Mouse (Mus musculus): ENCODE results near the gene Rps4x.

Gene Rps4x

DNA sequence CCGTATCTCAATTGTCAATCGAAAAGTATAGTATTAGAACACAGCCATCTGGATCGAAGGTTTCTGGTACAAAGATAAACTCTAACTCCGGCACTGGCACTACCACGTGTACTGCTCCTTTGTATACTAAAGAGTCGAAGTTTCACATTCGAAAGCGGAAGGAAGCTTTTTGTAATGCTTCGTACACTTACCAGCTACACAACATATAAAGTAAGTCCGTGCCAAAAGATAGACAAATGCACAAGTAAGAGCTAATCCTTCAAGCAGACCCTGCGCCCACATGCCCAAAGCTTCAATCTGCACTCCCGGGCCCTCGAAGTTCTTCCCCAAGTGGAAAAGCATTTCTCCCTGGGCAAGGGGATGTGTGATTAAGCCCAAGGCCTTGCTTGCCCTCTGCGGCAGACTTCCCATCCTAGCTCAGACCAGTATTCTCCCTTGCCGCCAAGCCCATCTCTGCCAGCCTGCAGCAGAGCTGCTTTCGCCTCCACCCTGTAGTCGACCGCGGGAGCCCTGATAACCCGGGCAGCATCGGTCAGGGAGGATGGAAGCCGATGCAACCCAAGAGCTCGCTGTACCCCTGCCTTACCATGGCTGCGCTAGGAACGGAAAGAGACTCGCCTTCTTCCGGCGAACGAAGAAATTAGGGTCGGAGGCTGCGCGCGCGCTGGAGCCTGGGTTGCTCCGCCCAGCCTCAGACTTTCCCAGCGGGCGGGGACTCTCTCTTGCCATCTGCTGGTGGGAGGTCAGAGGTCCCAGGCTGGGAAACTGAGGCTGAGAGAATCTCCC, at the start of gene Rps4x:
TSS of gene Rps4x (minus strand) at position 683 of the 786 bp plus-strand sequence.
- peak; percentile 78 for DNase-seq

DNA sequence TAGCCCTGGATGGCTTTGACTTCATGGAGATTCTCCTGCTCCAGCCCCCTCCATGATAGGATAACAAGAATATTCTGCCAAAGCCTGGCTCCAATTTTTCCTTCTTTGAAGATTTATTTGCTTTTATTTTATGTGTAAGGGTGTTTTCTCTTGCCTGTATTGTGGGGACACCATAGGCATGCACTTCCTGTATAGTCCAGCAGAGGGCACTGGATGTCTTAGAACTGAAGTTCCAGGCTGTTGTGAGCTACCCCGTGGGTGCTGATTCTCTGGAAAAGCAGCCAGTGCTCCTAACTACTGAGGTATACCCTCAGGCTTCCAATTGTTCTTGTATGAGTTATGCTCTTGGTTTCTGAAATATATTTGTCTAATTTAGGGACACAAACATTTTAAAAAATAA, 29.9 kb upstream of the Rps4x start:
- DNase-seq, result peak; percentile 25

DNA sequence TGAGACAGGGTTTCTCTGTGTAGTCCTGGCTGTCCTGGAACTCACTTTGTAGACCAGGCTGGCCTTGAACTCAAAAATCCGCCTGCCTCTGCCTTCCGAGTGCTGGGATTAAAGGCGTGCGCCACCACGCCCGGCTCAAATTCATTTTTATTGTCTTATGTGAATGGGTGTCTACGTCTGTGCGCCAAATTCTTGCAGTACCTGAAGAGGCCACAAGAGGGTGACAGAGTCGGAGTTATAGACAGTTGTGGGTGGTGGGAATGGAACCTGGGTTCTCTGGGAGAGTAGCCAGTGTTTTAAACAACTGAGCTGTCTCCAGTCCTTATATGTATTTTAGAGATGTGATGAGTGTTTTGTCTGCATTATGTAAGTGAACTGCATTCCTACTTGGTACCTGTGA, 26.2 kb upstream of the Rps4x start:
- peak; percentile 1 for DNase-seq

DNA sequence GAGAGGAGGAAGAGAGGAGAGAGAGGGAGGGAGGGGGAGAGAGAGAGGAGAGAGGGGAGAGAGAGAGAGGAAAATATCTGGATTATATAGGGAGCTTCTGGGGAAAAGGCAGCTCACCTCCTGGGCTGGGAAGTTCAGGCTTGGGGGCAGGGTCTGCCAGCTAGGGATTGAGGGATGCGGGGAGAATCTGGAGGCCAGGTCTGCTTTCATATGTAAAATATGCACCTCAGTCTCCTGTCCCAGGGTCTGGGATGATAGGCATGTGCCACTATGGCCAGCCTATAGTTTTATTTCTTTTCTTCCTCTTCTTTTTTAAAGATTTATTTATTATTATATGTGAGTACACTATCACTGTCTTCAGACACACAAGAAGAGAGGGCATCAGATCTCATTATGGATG, 1.6 kb upstream of the Rps4x start:
- DNase-seq, result no peak

DNA sequence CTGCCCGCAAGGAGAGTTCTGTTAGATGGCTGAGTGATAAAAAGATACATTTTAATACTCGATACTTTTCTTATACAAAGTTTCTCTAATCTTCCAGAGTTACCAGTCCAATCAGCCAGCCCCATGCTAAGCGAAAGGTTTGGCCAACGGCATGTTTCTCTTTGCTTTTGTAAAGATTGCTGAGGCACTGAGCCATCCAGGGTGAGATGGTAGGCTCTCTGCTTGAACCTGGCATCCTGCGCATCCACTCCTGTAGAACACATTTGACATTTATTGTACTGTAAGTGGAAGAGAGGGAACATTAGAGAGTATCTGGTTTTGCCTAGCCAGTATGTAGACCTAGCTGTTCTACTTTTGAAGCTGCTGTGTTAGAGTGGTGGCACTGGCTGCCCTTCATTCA, 387 bp upstream of the Rps4x start:
- no peak for DNase-seq

DNA sequence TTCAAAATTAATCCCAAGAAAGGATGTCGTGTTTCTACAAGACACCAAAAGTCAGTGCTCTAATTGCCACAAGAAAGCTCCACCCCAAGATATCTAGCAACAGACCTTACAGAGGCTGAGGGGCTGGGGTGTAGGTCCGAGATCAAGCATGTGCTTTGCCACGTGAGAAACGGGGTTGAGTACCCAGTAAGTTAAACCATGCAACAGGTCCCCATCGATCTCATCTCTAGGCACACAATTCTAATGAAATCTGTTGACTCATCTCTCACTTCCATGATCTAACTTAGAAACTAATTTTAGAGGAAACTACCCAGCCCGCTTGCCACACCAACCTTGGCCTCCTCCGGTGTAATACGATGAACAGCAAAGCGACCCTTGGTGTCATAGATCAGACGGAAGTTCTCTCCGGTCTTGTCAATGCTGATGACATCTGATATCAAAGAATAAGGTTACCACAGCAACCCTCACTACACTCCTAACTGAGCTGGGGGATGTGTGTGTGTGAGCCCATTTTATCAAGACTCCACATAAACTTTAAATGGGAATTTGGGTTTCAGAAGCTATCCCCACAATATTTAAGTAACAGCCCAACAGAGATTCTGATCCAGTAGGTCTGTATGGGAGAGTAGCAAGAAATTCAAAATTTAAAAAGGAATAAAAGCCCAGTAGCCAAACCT, 2.0 kb downstream of the Rps4x start:
- no peak for DNase-seq

DNA sequence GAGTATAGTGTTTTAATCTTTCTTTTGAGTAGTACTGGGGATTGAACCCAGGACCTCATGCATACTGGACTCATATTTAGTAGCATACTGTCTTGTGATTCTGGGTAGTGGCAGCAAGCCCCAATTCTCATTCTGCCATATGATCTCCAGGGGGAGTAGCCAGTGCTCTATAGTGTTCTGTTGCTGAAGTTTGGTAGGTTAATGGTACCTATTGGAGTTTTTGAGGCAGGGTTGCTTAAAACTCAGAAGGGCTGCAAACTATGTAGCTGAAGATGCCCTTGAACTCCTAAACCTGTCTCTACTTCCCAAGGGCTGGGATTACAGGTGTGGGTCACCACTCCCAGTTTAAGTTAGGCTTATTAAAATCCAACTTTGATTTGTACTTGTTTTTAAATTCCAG, 6.6 kb downstream of the Rps4x start:
- DNase-seq, result no peak

DNA sequence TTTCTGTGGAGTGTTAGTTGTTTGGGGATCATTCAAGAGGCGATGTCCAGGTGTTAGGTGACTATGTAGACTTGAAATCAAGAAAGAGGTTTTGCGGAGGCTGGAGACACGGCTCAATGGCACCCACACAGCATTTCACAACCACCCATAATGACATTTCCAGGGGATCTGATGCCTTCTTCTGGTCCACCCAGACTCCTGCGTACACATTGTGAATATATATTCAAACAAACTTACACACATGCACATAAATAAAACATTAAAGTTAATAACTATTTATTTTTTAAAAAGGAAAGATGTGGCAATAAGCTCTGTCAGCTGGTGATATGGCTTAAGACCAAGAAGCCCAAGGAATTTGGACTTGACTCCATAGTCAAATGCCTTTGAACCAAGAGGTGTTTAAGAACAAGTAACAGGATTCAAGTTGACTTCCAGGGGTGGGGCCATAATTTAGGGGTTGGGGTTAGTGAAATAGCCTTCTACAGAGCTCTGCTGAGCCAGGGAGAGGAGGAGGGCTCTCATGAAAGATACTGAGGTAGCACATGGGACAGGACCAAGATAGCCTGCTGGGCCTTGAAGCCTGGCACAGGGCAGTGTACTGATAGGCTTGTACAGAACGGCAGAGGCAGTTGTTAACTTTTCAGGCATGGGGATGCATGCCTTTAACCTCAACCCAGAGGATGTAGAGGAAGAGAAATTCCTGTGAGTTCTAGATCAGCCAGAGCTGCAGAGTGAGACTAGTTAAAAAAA, 13.5 kb downstream of the Rps4x start:
- DNase-seq, result no peak

DNA sequence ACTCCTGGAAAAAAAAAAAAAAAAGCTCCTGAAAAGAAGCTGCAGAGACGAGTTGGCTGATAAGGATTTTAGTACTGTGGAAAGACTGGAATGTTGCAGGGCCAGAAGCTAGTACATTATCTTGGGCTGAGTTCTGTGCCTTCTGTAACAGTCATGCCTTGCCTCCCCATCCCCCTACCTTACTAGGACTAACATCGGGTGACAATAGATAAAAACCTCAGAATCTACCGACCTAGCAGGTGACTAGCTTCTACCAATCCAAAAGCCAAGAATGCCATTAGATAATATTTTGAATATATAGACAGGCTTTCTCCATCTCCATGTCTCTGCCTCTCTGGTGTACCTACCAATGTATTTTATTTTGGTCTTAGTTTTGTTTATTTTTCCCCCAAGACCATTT, 18.3 kb downstream of the Rps4x start:
- DNase-seq, result no peak

DNA sequence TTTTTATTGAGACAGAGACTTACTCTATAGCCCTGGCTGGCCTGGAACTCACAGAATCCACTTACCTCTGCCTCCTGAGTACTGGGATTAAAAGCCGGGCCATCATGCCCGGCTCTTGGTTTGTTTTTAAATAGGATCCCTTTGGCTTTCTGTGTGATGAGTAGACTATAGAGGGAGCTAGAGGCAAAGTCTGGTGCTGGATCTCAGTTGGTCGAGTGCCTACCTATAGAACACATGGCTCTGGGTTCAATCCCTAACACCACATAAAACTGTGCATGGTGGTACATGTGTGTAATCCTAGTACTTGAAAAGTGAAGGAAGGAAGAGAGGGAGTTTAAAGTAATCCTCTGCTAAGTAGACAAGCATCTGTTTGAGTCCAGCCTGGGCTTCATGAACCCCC, 19.1 kb downstream of the Rps4x start:
- no peak for DNase-seq

DNA sequence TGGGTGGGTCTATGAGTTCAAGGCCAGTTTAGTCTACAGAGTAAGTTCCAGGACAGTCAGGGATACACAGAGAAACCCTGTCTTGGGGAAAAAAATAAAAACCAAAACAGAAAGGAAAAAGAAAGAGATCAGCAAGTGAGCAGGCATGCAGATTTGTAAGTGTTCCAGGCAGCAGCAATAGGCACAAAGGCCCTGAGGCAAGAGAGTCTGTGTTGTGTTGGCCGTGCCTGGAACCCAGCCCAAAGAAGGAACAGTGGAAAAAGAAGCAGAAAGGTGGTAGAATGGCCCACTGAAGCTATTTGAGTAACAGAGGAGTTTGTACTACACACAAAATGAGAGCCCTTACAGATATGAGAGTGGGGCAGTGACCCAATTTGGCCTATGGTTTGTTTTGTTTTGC, 19.5 kb downstream of the Rps4x start:
- DNase-seq, result no peak

DNA sequence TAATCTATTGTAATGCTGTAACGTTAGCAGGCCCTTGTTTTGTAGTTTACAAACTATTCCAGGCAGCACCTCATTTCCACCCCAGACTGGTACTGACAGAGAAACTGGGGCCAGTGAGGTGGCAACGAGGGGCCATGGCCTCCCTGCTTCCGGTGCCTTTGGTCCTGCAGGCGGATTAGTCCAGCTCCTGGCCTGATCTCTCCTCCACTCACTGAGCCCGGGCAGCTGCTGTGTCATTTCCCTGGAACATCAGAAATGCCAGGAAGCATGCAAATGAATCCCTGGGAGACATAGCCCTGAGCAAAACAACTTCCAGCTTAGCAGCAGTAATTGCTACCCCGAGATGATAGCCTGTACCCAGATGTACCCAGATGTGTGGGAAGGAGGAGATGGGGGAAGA, 22.2 kb downstream of the Rps4x start:
- no peak for DNase-seq

DNA sequence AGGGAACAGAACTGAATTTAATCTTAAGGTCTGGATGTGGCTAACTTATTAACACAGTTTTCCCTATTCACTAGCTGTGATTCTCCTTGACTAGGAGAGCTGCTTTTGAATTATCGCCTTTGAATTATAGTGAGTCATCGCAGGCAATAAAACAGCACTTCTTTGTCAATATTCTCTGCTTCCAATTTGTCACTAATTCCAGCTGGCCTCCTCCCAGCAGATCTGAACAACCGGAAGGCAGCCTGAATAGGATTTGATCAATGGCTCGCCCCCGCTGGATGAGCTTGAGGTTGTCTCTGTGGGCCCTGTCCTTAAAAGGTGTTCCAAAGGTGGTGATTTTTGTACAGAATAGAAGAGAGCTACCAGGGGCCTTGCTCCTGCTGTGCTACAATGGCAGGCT, 22.7 kb downstream of the Rps4x start:
- no peak for DNase-seq

DNA sequence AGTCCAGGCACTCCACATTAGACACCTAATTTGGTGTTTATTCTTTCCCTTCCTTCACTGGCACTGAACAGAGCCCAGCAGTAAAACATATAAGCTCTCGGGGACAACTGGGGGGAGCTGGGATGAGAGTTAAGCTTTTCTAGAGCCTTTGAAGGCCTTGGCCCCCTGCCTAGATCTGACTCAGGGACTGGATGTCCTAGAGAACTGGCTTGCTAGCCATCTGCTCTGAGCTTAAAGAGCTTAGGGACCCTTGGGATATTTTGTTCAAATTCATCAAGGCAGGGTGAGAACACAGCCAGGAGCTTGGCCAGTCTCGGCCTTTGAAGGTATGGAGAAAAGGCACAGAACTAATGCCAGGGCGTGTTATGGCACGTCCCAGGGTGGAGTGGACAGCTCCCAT, 25.7 kb downstream of the Rps4x start:
- no peak for DNase-seq

DNA sequence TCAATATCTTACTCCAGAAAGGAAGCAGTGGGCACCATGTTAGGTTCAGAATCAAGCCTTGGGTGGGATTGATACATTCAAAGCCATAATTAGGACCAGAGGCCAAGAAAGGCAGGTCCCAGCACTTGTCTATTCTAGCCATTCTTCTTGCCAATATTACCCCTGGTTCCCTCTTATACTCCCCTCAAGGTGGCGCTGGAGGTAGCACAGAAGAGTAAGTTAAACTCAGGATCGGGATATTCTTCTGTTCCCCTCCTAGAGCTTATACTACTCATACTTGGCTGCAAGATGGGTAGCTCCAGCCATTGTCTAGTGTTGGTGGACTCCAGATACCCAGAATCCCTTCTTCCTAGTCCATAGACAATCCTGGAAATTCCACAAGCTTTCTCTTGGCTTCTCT, 26.1 kb downstream of the Rps4x start:
- DNase-seq, result no peak

DNA sequence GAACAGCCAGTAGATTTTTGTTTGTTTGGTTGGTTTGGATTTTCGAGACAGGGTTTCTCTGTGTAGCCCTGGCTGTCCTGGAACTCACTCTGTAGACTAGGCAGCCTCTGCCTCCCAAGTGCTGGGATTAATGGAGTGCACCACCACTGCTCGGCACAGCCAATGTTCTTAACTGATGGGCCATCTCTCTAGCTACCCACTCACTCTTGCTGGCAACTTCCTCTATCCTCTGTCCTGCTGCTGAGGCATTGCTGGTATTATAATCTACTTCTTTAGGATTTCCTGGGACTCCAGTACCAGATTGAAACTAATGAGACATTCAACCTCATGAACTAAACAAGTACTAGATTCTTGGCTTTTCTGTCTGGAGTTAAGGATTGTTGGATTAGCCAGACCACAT, 28.7 kb downstream of the Rps4x start:
- DNase-seq, result no peak

DNA sequence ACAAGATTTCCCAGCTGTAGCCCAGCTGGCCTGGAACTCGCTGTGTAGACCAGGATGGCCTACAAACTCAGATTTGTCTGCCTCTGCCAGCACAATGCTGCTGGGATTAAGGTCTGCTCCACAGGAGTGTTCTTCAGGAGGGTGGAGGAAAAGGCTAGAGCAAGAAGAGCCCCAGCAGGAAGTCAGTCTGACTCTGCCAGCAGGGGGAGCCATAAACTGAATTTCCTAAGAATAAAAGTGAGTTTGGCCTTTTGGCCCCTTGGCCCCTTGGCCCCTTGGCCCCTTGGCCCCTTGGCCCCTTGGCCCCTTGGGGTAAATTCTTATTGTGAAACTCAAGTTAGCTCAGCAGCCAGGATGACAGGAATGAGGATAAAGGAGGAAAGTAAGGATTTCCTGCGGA, 29.4 kb downstream of the Rps4x start:
- DNase-seq, result peak; percentile 9

DNA sequence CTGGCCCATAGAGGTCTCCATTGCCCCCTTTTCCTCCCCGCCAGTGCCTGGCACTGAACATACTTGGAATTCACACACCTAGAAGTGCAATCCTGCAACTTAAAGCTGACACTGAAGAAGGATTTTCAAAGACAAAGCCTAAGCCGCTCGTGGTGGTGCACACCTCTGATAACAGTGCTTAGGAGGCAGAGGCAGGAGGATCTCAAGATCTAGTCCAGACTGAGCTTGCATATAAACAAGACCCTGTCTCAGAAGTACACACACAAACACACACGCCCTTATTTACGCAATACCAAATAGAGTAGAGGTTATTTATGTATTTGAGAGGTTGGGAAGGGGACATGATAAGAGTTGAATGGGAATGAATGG, 31.8 kb downstream of the Rps4x start:
- DNase-seq, result no peak

DNA sequence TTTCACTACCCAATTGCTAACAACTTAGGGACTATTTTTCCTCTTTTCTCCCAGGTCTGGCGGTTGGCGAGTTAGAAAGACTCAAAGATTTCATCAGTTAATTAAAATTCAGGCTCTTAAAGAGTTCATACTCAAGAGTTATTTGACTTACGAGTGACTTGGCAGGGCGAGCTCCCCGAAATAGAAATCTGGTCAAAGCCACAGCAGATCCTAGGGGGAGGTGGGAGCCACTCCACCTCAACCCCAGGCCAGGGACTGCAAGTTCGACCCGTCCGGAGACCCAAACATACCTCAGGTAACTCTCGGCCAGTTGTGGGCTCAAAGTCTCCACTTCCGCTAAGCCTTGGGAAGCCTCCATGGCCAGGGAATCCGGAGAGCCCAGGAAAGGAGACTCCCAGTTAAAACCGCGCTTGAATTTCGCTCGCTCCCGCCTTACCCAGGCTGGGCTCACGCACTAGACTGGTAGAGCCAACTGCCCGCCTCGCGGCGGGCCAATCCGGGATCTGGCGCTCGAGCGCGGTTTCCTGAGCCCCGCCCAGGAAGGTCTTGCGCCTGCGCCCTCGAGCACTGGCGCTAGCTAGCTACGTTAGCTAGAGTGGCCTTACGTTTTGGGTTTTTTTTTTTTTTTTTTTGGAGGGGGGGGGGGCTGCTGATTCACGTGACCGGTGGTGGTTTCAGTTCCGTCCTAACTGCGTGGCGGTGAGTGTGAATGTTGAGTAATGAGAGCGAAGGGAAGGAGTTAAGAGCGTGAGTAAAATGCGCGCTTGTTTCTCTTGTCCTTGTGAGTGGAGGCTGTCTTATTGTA, 32.4 kb downstream of the Rps4x start, which contains the start of gene Ercc6l:
TSS of gene Ercc6l (minus strand) at position 474 of the 805 bp plus-strand sequence.
- DNase-seq, result peak; percentile 88

DNA sequence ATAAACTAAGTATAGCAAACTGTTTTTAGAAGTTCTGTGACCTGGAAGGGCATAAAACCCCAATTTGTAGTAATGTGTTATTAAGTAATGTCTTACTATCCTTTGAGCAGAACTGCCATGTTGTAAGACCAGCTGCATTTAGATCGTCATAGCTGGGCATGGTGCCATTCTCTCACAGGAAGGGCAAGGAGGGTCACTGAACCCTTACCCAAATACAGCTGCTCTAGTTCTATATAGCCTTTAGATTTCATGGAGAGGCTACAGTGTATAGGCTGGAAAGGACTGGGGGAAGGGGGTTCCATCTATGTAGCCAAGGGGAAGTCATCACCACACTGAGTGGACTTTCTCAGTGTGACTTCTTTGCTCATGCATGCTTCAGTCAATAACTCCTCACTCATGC, 48.0 kb downstream of the Rps4x start:
- DNase-seq, result no peak
